Mouse (Mus musculus): ENCODE measurements around the gene Abhd8.

The Abhd8 gene

GRCm38 (mm10) chr8:71478943-71479342, 15.5 kb upstream of the Abhd8 start:
- no peak for DNase-seq (ENCODE audit: low spot score)

- DNase-seq (ENCODE audit: low spot score) = no peak
These were observed 13.9 kb upstream of the Abhd8 start for GRCm38 (mm10) chr8:71477196-71477845.

- peak; percentile 87 for DNase-seq (ENCODE audit: low spot score)
These were observed 12.9 kb upstream of the Abhd8 start for GRCm38 (mm10) chr8:71476099-71476940.

GRCm38 (mm10) chr8:71475702-71476075, 12.2 kb upstream of the Abhd8 start:
- no peak for DNase-seq (ENCODE audit: low spot score)

- no peak for DNase-seq (ENCODE audit: low spot score)
These were observed 11.6 kb upstream of the Abhd8 start for GRCm38 (mm10) chr8:71474785-71475701.

- DNase-seq (ENCODE audit: low spot score) = no peak
These were observed 10.9 kb upstream of the Abhd8 start for GRCm38 (mm10) chr8:71474344-71474743.

GRCm38 (mm10) chr8:71472601-71473386, 9.3 kb upstream of the Abhd8 start:
- no peak for DNase-seq (ENCODE audit: low spot score)

GRCm38 (mm10) chr8:71471861-71472260, 8.4 kb upstream of the Abhd8 start:
- DNase-seq (ENCODE audit: low spot score) = no peak

- no peak for DNase-seq (ENCODE audit: low spot score)
These were observed 7.4 kb upstream of the Abhd8 start for GRCm38 (mm10) chr8:71470913-71471255.

- DNase-seq (ENCODE audit: low spot score) = no peak
These were observed 6.9 kb upstream of the Abhd8 start for GRCm38 (mm10) chr8:71470146-71470912.

GRCm38 (mm10) chr8:71469411-71469810, 6.0 kb upstream of the Abhd8 start:
- DNase-seq (ENCODE audit: low spot score) = peak; percentile 69

- DNase-seq (ENCODE audit: low spot score) = peak; percentile 99
These were observed 5.5 kb upstream of the Abhd8 start, which contains the start of gene Dda1 for GRCm38 (mm10) chr8:71468916-71469315. Gene Dda1, plus strand, starts transcription at chr8:71469199.

- DNase-seq (ENCODE audit: low spot score) = no peak
These were observed 4.5 kb upstream of the Abhd8 start for GRCm38 (mm10) chr8:71468001-71468400.

- no peak for DNase-seq (ENCODE audit: low spot score)
These were observed 3.7 kb upstream of the Abhd8 start for GRCm38 (mm10) chr8:71467201-71467600.

- DNase-seq (ENCODE audit: low spot score) = no peak
These were observed 2.7 kb upstream of the Abhd8 start for GRCm38 (mm10) chr8:71466198-71466597.

- no peak for DNase-seq (ENCODE audit: low spot score)
These were observed 2.3 kb upstream of the Abhd8 start for GRCm38 (mm10) chr8:71465733-71466132.

- DNase-seq (ENCODE audit: low spot score) = peak; percentile 100
These were observed 1.4 kb upstream of the Abhd8 start, which contains the start of gene Mrpl34 for GRCm38 (mm10) chr8:71464513-71465500. Gene Mrpl34, plus strand, starts transcription at chr8:71464959.

GRCm38 (mm10) chr8:71462786-71463185, 669 bp downstream of the Abhd8 start:
- DNase-seq (ENCODE audit: low spot score) = peak; percentile 59

GRCm38 (mm10) chr8:71462191-71462590, 1.3 kb downstream of the Abhd8 start:
- no peak for DNase-seq (ENCODE audit: low spot score)
